Mouse (Mus musculus): ENCODE measurements around the gene Zfp526.

DNA sequence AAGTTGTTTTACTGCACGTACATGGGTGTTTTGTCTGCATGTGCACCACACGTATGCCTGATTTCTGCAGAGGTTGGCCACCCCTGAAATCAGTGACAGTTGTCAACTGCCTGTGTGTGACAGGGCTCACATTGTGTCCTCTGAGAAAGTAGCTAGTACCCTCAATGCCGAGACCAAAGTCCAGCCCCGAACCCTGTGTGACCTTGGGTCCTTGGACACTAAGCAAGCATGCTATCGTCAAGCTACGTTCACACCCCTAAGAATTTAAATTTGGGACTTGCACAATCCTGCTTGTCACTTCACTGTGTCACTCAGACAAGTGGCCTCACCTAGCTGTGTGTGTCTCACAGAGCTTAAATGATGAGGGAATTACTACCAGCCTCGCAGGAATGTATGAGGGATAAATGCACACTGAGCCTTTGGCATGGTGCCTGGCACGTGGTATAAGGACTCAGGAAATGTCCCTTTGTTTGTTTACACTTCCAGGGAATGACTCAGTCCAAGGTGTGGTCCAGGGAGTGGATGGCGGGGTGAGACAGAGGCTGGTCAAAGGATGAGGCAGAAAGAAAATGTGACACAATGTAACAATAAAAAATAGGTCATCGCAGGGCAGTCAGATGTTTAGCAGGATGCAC is 23.7 kb upstream of the Zfp526 start:
- no peak for TF ChIP-seq CTCF (IDR thresholded peaks at IDR 0.05; ENCODE audit: low read depth, low read length)
- TF ChIP-seq EP300 (IDR thresholded peaks at IDR 0.05; ENCODE audit: insufficient read depth, low read depth, low read length), result no peak
- no peak for TF ChIP-seq POLR2A (IDR thresholded peaks at IDR 0.05; ENCODE audit: insufficient read depth, low read length)

Measured in ES-Bruce4 (cell line).